Mouse (Mus musculus): ENCODE results near the gene Hist1h4b.
A peak's percentile ranks its signal among the peaks of the same experiment; 100 is the strongest.
"Not testable (repeated sequence)": the region's sequence is repeated elsewhere in the genome, so short reads cannot be mapped to it uniquely, and the experiment has no call there.

Gene Hist1h4b

DNA sequence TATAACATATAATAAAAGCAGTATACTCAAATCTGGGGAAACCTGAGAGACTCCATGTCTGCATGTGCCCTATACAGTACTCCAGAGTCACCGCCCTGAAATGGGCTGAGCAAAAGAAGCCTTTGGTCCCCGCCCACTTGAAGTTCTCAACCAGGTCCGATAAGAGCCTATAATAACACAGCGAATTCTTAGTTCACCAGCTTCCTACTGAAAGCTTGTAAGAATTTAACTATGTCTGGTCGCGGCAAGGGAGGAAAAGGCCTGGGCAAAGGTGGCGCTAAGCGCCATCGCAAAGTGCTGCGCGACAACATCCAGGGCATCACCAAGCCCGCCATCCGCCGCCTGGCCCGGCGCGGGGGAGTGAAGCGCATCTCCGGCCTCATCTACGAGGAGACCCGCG lies at the start of gene Hist1h4b:
Hist1h4b (plus strand) TSS at position 224 of the 400 bp plus-strand sequence.
- DNase-seq (ENCODE audit: low read depth, low spot score), result peak; percentile 95

DNA sequence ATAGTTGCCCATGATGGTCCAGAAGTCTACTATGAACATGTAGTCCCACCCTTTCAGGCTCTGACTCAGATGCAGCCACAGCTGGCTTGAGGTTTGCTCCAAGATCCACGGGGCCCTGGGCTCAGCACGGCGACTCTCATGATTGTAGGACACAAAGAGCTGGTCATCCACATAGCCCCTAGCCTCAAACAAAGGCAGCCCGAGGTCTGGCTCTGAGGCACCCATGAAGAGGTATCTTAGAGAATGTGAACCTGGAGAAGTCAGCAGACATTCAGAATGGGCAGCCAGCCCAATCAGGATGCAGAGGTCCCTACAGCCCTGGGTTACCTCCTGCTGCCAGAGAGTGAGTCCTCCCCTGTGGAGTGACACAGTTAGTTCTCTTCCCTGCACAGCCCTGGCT lies 48.8 kb upstream of the Hist1h4b start:
- DNase-seq (ENCODE audit: low read depth, low spot score), result no peak

DNA sequence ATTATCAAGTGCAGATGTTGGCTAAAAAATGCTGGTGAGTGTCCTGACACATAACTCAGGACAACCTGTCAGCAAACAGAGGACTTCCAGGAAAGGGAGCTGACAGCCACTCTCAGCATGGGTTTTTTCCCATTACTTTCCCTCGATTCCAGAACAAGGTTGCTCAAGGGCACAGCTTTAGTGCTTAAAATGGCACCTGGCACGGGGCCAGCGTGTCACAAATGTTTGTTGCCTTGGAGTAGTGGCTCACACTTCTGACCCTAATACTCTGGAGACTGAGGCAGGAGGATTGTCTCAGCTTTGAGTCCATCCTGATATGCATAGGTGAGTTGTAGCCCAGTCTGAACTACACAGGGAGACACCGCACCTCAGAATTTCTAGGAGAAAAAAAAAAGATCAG lies 48.2 kb upstream of the Hist1h4b start:
- DNase-seq (ENCODE audit: low read depth, low spot score), result no peak

DNA sequence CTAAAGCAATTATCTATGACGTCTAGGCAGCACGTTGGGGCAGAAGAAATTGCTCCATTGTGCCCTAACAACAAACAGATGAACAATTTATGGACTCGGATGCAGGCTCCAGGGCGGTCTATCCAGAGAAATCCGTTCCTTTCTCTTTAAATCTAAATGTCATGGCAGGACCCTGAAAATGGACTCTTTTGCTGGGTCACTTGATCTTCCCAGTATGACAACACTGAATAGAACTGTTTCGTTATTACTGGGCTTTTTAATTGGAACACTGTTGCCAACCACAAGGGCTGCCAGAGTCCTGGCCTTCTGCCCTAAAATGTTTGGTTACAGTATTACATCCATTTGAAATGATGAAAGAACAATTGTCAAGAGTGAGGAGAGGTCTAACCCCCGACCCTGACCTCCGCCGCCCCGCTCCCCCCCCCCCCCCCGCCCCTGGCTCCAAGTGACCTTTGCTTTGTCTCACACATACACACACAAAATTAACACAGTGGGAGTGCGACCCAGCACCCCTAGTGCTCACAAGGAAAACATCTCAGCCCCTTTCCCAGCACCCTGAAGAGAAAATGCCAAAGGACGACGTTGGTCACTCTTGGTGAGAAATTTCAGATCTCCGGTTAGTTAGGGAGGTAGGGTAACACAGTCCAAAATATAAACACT lies 47.0 kb upstream of the Hist1h4b start:
- DNase-seq (ENCODE audit: low read depth, low spot score), result no peak

DNA sequence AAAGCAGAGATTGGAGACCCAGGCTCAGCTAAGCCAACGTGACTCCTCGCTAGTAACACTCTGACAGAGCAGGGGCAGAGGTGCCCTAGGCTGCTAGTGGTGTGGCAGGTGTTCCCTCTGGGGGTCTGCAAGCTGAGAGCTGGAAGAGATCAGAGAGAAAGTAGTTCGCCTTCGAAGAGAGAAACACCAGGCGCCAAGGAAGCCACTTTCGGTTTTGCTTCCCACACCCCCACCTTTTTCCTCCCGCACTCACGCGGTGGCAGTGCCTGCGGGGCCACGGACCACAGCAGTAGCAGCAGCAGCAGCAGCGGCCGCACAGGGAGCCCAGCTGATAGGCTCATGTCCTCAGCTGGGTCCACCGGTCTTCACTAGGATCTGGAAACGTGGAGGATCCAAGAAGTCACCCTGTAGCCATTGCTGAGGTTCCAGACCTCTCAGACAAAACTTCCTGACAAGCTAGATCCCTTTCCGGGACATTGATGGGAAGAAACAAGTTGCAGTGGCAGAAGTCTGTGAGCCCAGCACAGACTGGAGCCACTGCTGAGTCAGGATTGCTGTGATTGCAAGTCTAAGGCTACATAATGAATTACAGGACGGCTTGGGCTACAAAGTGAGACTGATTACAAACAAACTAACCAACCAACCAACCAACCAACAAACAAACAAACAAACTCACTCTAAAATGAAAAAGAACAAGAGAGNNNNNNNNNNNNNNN lies 46.3 kb upstream of the Hist1h4b start, which contains the start of gene Hfe:
Hfe (minus strand) TSS at position 481 of the 716 bp plus-strand sequence.
- DNase-seq (ENCODE audit: low read depth, low spot score), result peak; percentile 58

DNA sequence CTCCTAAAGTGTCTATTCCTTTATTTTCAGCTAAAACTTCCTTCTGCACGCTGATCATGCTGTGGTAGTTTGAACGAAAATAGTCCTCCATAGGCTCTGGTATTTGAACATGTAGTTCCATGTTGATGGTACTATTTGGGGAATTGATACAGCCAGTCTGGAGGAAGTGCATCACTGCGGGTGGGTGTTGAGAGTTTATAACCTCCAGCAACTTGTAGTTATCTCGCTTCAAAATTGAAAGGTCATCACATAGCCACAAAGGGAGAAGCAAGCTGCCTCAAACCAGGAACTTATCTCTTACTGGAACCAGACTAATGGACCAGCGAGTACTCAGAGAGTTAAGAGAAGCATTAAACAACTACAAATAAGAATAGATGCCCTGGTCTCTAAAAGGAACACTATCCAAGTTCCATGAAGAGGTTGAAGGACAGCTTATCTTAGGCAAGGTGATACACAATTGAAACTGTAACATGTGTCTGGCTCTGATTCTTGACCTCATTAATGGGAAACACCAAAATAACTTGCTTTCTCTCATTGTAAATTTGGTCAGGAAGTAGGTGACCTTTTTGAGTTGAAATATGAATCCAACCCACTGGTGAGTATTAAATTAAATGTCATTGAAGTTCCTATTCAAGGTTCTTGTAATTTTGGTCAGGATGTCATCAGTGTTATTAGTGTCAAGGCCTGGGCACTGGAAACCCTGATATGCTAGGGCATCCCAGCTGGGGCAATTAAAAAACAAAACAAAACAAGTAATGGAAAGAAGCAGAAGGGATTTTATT lies 40.4 kb upstream of the Hist1h4b start:
- DNase-seq (ENCODE audit: low read depth, low spot score), result no peak

DNA sequence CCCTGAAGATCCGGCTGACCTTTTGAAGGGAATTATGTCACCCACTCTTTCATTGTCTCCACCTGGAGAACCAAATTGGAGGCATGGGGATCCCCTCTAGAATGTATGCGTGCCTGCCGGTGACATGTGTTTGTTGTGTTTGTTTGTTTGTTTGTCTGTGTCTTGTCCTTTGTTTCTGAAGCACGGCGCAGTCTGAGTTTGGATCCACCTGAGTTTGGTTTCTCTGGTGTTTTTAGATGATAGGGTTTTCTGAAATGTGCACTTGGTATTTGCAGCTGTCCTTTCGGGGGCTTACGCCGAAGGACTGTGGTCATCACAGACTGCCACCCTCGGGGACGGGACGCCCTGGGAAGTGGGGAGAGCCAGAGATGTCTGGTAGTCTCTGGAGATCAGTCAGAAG lies 39.6 kb upstream of the Hist1h4b start:
- no peak for DNase-seq (ENCODE audit: low read depth, low spot score)

DNA sequence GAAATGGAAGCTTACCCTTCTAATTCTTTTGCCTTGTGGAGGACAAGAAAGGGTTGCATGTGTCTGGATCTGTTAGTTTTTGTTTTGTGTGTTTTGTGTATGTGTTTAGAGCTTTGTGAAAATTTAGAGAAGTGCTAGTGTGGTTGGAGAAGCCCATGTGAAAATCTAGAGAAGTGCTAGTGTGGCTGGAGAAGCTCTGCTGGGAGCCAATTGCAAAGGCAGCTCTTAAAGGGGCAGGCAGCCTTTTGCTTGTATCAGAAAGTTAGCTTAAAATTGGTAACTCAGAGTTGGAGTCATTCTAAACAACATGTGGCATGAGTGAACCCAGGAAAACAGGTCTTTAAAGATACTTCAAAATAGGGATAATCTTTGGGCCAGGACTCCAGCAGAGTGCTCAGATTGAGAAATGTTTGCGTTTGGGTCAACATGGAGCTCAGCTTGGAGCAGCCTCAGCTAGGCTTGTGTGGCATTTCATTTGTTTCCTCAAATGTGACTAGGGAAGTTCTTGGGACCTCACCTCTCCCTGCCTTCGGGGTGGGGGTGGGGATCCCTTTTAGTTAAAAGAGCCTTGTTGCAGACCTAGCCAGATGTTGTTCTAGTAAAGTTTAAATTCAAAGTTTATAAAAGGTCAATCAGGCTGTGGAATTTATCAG lies 39.1 kb upstream of the Hist1h4b start:
- DNase-seq (ENCODE audit: low read depth, low spot score), result not testable (repeated sequence)

DNA sequence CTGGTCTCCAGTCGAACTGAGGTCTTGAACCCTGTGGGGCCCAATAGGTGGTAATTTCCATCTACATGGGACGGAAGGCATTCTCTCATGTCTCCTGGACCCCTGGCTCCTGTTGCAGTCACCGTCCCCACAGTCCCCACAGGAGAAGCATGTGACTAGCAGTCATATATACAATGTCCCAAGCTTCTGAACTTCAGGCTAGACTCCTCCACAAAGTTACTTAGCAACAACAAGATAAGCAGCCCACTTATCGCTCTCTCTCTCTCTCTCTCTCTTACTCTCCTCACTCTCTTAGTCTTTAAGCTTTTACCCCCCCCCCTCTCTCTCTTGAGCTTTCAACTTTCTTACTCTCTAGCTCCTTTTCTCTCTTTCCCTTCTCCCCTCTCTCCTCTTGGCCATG lies 32.6 kb upstream of the Hist1h4b start:
- no peak for DNase-seq (ENCODE audit: low read depth, low spot score)

DNA sequence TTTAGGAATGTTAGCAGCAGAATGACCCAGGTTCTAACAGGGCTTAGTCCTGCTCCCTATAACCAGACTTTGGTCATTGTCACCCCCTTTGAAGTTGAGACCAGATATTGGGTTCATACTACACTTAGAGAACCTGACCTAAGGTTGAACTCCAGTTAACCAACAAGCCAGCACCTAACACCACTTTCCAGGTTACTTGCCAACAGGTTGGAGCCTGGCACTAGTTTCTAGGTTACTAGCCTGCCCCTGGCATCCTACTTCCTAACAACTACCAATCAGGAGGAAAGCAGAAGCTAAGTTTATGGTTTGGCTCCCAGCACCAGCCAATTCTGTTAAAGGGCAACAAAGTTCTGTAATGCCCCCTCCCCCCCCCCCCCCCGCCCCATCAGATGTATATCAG lies 31.6 kb upstream of the Hist1h4b start:
- no peak for DNase-seq (ENCODE audit: low read depth, low spot score)

DNA sequence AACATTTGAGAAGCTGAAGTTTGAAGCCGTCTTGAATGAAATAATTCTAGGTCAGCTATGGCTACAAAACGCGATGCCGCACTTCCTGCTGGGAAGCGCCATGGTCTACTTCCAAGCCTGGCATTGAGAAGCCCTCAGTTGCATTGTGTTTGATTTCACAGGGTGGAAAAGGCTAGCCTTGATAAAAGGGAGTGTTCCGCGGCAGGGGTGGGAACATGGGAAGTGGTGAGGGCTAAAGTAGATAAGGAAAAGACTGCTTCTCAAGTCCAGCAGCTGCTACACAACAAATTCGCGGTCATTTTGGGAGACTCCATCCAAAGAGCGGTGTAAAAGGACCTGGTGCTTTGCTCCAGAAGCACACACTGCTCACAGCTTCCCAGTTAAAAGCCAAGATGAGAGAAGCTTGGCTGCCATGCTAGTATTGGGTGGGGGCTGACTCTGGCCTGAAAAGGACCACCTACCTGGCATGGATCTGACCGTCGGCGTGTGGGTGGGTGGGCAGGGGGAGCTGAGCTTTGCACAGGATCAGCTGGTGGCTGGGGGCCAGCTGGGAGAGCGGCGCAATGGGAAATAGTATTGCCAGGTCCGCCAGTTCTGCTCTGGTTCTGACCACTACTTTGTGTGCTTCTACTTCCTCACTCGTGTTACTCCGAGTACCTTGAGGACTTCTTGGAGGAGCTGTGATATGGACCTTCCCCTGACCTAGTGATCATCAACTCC lies 28.2 kb upstream of the Hist1h4b start:
- no peak for DNase-seq (ENCODE audit: low read depth, low spot score)

DNA sequence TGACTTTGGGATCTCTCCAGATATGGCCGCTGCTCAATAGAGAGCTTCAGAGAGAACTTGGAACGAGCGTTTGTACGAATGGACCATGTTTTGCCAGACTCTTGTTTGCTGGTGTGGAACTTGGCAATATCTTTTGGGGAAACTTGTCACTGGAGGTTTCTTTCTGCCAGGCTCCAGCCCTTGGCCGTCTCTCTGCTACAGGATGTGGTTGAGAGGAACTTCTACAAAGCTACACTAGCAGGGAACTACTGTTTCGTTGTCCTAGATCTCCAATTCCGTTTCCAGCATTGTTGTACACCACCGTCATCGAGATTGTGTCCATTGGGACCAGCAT lies 27.7 kb upstream of the Hist1h4b start:
- DNase-seq (ENCODE audit: low read depth, low spot score), result no peak

DNA sequence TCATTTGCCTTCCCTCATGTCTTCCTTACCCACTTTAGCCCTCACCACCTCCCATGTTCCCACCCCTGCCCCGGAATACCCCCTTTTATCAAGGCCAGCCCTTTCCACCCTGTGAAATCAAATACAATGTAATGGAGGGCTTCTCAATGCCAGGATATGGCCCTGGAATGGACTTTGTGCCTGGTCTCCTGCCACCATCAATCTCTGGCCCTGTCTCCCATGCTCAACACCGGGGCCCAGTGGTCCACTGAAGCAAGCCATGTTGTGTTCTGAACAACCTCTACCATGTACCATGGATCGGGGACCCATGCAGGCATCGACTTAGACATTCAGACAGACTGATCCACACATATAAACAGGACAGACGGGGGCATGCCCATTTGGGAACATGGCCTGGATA lies 27.1 kb upstream of the Hist1h4b start:
- DNase-seq (ENCODE audit: low read depth, low spot score), result no peak

DNA sequence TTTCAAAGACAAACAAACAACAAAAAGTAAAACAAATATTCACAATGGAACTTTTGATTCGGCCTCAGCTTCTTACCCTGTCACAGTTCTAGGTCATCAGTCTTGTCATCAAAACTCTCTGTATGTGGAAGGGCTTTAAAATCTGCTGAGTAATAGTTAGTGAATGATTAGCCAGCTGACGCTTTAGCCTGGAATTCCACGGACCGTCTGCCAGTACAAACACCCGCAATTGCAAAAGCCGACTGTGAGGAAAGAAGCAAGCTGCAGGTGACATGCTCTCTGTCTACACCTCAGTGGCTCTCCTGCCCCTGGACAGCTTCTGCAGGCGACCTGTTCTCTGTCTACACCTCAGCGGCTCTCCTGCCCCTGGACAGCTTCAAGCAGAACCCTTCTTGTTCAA lies 26.3 kb upstream of the Hist1h4b start:
- DNase-seq (ENCODE audit: low read depth, low spot score), result no peak

DNA sequence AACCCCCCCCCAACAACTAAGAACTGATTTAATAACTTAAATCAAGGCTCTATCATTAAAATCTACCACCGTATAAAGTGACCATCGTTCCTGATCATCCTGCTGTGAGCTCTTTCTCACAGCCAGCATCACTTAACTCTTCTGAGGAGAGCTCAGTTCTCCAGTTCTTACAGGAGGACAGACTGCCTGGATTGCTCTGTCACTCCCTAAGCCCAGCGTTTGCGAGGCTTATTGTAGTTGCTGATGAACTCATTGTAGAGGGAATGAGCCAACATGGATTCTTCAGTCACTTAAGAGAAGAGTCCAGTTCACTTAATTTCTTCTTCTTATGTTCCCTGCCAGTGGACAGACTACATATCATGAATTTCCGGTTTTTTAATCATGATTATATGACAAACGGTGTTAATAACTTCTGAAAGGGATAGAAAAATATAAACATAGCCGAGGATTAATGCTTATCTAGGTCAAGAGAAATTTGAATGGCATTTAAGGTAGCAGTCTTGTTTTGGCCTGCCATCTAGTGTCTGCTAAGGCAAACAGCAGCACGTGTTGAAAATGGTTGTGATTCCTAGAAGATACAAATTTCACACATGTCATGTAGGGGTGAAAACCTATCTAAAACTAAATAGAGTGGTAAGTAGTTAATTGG lies 24.5 kb upstream of the Hist1h4b start:
- DNase-seq (ENCODE audit: low read depth, low spot score), result no peak

DNA sequence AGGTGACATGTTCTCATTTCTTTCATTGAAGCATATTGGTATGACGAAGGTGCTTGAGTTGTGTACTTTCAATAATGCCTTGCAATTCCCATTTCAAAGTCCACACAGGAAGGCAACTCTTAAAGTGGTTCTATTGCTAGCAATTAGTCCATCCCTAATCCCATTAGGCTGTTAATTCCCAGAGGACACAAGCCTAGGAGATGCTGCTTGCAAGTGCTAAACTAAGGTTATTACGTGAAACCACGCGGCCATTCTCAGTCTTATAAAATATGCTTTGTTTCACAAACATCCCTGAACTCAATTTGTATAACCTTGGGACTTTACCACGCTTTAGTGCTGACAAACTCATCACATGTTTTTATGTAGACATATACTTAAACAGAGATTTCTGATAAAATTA lies 19.7 kb upstream of the Hist1h4b start:
- DNase-seq (ENCODE audit: low read depth, low spot score), result no peak

DNA sequence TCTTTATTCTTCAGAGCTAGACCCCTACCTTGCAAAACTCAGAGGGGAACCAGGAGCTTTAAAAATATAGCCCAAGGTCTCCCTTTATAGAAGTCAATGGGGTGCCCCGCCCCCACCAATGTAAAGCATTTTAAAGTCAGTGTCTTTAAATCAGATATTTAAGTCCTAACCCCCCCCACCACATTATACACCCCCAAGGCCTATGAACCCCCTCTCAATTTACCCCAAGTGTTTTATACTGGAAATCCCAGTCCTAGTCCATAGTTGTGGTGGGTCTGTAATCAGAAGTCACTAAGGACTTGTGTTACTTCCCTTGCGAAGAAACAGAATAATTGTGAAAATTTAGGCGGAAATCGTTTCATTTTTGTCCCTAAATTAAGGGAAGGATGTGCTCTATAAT lies 18.8 kb upstream of the Hist1h4b start:
- no peak for DNase-seq (ENCODE audit: low read depth, low spot score)

DNA sequence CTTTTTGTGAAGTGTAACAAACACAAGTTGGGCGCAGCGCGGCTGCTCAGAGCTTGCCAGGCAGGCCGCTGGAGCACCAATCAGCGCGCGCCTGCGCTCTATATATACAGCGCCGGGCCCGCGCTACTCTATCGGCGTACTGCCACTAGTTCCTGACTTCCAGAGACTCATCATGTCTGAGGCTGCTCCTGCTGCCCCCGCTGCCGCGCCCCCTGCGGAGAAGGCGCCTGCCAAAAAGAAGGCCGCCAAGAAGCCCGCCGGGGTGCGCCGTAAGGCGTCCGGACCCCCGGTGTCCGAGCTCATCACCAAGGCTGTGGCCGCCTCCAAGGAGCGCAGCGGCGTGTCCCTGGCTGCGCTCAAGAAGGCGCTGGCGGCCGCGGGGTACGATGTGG lies 18.1 kb upstream of the Hist1h4b start, which contains the start of gene Hist1h1c:
Hist1h1c (plus strand) TSS at position 132 of the 392 bp plus-strand sequence.
- peak; percentile 95 for DNase-seq (ENCODE audit: low read depth, low spot score)

DNA sequence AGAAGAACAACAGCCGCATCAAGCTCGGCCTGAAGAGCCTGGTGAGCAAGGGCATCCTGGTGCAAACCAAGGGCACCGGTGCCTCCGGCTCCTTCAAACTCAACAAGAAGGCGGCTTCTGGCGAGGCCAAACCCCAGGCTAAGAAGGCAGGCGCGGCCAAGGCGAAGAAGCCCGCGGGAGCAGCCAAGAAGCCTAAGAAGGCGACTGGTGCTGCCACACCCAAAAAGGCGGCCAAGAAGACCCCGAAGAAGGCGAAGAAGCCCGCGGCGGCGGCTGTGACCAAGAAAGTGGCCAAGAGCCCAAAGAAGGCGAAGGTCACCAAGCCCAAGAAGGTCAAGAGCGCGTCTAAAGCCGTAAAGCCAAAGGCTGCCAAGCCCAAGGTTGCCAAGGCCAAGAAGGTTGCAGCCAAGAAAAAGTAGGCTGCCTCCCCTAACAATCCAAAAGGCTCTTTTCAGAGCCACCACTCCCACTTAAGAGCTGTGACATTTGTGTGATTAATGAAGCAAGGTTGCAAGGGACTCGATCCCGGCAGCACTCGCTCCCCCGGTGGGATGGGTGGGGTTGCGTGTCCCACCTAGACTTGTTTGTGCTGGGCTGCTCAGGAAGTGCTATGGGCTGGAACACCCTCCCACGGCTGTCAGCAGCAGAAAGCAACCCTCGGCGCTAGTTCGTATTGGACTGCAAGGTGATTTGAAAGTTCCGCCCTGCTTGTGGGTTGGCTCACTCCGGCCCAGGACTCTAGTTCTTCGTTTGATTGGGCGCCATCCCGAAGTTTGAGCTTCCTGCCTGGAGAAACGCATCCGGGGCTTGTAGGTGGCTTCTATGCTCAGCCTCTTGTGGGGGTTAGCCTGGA lies 17.5 kb upstream of the Hist1h4b start:
- DNase-seq (ENCODE audit: low read depth, low spot score), result peak; percentile 99

DNA sequence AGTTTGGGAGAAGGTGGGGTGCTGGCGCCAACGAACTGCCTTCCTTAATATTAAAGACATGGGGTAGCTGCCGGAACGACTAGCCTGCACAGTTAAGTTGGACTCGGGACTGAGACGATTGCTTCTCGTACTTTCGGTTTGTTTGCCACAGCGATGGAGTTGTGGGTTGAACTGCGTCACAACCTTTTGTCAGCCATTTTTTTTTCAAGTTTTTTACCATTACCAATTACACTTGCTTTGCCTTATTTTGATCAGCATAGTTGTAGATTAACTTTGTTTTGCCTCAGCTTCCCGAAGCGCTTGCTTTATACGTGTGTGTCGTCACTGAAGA lies 16.9 kb upstream of the Hist1h4b start:
- no peak for DNase-seq (ENCODE audit: low read depth, low spot score)

Measured in ZHBTc4 (cell line).